Mouse (Mus musculus): ENCODE measurements around the gene Brd1.

- TF ChIP-seq POLR2A (IDR thresholded peaks at IDR 0.05; ENCODE audit: extremely low read depth, insufficient read depth, low read length) (no peak), CTCF (IDR thresholded peaks at IDR 0.05; ENCODE audit: extremely low read depth, insufficient read depth, low read length) (no peak)
Observed at GRCm38 (mm10) chr15:88696055-88696454, 38.0 kb downstream of the Brd1 start.
